Mouse (Mus musculus): ENCODE results near the gene Rab11fip4. TPM values are rescaled to one million over a fixed set of nuclear protein-coding genes. Genes with fewer than 3 reads are reported as not detected.

Gene Rab11fip4
- polyA plus RNA-seq, 1 experiment, result not detected

GRCm38 (mm10) chr11:79718829-79719346 is 127.9 kb downstream of the Rab11fip4 start:
- TF ChIP-seq GATA1 (IDR thresholded peaks at IDR 0.05; ENCODE audit: low read length), result no peak

DNA sequence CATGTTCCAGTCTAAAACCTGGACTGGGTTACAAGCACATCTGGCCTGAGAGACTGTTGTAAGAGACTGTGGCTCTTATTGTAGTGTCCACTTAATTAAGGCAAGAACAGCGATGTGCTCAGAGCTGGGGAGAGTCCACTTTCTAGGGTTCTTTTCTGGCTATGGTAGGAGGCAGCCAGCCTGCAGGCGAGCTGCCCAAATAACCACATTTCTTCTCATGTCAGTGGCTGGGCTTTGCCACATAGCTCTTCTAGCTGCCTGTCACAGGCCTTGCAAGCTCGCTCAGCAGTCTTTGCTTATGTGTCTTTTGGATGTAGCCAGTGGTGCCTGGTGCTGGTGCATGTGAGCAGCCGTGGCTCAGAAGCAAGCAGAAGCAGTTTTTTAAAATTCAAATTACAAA is 129.7 kb downstream of the Rab11fip4 start:
- no peak for TF ChIP-seq GATA1 (IDR thresholded peaks at IDR 0.05; ENCODE audit: low read length)

DNA sequence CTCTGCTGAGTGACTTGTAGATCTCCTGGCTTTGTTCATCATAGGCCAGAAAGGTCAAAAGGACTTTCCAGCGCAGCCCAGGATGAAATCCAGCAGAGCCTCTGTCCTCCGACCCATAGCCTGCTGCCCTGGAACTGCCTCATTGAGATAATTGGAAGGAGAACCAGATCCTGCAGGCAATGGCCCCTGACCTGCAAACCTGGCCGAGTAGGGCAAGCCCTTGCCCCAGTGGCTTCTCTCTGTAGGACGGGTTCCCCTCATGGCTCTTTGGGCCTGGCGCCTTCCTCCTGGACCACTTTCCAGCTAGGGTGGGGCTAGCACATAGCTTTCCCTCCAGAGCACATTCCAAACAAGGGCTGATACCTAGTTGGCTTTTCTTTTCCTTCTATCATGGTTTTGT is 131.8 kb downstream of the Rab11fip4 start:
- TF ChIP-seq GATA1 (IDR thresholded peaks at IDR 0.05; ENCODE audit: low read length), result no peak

- TF ChIP-seq GATA1 (IDR thresholded peaks at IDR 0.05; ENCODE audit: low read length), result no peak
These were observed 134.0 kb downstream of the Rab11fip4 start for GRCm38 (mm10) chr11:79725005-79725404.

- TF ChIP-seq GATA1 (IDR thresholded peaks at IDR 0.05; ENCODE audit: low read length), result no peak
These were observed 138.4 kb downstream of the Rab11fip4 start for GRCm38 (mm10) chr11:79729231-79730047.

GRCm38 (mm10) chr11:79730462-79730861 is 139.4 kb downstream of the Rab11fip4 start:
- no peak for TF ChIP-seq GATA1 (IDR thresholded peaks at IDR 0.05; ENCODE audit: low read length)

GRCm38 (mm10) chr11:79731476-79731875 is 140.5 kb downstream of the Rab11fip4 start:
- no peak for TF ChIP-seq GATA1 (IDR thresholded peaks at IDR 0.05; ENCODE audit: low read length)

DNA sequence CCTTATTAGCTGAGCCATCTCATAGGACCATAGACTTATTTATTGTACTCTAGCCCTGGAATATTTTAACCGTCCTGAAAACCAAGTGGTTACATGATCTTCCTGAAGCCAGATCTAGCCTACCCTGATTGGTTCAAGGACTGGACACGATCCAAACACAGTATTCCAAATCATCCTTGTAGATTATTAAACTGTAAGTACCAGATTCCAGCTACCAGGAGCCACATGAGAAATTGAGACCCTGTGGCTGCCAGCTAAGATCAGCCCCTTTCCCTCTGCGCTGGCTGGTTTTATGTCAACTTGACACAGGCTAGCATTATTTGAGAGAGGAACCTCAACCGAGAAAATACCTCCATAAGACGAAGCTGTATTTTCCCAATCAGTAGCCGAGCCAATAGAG is 142.0 kb downstream of the Rab11fip4 start:
- TF ChIP-seq GATA1 (IDR thresholded peaks at IDR 0.05; ENCODE audit: low read length), result no peak

DNA sequence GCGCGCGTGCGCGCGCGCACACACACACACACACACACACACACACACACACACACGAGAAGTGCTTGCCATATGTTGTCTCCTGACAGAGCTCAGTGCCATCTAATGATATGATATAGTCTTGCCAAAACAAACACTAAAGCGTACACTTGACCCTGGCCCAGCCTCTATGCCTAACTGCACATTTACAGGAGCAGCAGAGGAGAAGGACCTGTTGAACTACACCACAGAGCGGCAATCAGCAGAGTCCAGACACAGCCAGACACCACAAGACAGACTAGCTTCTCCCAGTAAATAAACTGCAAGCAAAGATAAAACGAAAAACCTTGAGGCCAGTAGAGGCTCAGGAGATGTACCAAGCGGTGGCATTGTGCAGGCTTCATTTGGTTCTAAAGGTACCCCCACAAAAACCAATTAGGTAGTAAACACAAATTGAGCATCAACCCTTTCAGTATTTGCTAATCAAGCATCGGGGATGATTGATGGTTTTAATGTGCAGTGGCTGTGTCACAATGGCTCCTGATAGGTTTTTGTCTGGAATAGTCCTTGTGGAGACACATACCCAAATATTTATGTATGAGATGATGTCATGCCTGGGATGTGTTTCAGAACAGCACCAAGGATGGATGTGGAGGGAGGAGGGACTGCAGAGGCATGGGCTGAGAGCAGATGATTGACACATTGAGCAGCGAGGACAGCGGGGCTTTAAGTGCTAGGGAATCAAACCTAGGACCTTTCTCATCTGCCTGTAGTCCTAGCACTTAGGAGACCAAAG is 145.4 kb downstream of the Rab11fip4 start:
- TF ChIP-seq GATA1 (IDR thresholded peaks at IDR 0.05; ENCODE audit: low read length), result no peak

GRCm38 (mm10) chr11:79737126-79737697 is 146.2 kb downstream of the Rab11fip4 start:
- TF ChIP-seq GATA1 (IDR thresholded peaks at IDR 0.05; ENCODE audit: low read length), result no peak

DNA sequence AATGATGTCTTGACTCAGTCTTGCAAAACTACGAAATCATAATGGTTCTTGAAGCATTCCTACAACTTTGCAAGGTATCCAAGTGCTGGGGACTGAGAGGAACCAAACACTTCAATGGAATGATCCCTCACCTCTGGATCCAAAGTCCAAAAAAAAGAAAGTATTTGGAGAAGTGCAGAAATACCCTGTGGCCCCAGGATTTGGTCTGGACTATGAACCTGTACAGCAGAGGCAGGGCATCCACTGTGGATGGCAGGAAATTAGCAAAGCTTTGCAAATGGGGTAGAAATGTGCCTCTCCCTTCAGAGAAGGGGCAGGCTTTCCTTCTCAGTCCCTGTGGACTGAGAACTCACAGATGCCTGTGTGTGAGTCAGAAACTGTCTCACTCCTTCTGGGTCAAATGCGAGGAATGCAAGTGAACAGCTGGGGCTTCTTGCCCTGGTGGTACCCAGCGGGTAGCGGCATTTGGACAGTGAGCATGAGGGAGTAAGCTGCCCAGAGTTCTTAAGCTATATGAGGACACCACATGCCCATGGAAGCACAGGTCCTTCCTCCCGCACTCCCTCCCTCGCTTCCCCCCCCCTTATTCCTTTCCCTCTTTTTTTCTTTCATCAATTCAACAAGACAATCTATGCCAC is 147.0 kb downstream of the Rab11fip4 start:
- no peak for TF ChIP-seq GATA1 (IDR thresholded peaks at IDR 0.05; ENCODE audit: low read length)

DNA sequence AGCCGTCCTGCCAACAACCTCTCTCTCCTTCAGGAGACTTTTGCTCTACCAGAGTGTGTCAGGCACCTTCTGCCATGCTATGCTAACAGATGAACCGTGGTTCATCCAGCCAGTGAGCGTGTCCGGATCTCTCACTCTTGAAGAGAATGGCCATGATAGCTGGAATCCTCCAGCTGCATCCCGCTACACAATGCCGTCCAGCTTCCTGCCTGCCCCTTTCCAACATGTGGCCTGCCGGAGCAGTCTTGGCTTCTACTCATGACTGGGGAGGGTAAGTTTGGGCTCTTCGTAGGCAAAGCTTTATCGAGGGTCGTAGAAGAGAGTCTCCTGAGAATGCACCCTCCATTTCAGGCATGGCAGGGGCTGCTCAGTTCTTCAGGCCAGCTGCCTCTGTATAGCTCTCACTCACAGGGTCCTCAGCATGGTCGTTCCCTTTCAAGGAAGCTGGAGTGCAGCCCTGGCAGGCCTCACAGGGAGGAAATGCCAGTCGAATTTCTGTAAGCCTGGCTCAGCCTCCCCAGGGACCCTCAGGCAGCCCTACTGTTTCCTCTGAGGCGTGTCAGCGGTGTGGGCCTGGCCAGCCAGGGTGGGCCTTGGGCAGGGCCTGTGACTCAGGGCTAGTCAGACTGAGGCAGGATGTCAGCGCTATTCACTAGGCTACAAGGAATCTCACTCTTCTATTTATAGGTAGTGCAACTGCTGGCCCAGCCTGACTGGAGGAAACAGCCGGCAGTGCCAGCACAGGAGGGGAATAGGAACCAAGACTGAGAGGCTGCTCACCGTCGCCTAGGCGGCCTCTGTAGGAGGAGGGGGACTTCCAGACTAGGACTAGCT is 147.9 kb downstream of the Rab11fip4 start:
- TF ChIP-seq GATA1 (IDR thresholded peaks at IDR 0.05; ENCODE audit: low read length), result no peak

DNA sequence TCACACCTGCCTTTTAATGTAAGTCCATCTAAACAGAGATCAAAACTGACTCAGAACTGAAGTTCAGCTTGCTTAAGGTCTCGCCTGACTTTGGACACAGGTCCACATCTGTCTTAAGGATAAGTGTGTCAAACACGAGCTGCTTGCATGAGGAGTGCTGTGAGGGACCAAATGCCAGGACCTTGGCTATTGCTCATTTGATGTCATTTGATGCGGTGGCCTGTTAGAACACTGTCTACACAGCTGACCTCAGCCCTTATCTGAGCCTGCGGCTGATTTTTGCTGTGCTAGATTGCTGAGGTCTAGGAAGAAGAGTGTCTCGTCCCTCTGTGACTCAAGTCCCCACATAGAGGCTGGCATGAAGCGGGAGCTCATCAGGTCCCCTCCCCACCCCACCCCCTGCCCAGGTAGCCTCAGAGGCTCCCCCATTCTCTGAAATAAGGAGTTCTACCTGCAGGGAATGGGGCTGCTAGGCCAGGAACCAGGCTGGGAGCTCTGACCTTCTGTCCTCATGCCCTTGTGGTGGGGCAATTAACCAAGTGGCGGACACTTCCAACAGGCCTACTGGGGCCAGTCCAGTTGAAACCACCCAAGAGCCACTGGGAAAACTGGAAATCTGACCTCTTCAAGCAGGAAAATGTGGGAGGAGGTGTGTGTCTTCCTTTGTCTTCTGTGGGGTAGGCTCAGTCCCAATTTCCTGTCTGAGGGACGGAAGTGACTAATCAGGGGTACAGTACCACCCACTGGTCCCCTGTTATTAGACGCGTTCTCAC is 149.9 kb downstream of the Rab11fip4 start:
- TF ChIP-seq GATA1 (IDR thresholded peaks at IDR 0.05; ENCODE audit: low read length), result no peak

- TF ChIP-seq GATA1 (IDR thresholded peaks at IDR 0.05; ENCODE audit: low read length), result no peak
These were observed 155.6 kb downstream of the Rab11fip4 start for GRCm38 (mm10) chr11:79746552-79747102.

Other genes with a start within 250 kb of the Rab11fip4 start
- 0.04 TPM in 1 of 2 replicates, not detected in the other for gene Omg, start 87.1 kb upstream of the Rab11fip4 start, polyA plus RNA-seq (2012)
- 1.3 and 1.4 TPM in 2 replicates for gene Evi2b, start 67.5 kb upstream of the Rab11fip4 start, polyA plus RNA-seq (2012)
- gene Evi2, start 60.6 kb upstream of the Rab11fip4 start, polyA plus RNA-seq (2012), result 0.02 TPM in 1 of 2 replicates, not detected in the other
- gene Evi2a, start 60.6 kb upstream of the Rab11fip4 start, polyA plus RNA-seq (2012), result not detected in 2 replicates